Mouse (Mus musculus): ENCODE measurements around the gene Vmn1r28.

The Vmn1r28 gene

GRCm38 (mm10) chr6:58261737-58262136 is at the start of gene Vmn1r28:
Gene Vmn1r28, plus strand, starts transcription at chr6:58262037.
- no peak for DNase-seq (ENCODE audit: low read depth, low spot score)

GRCm38 (mm10) chr6:58216119-58216518 is 45.7 kb upstream of the Vmn1r28 start:
- DNase-seq (ENCODE audit: low read depth, low spot score): no peak

GRCm38 (mm10) chr6:58218721-58219120 is 43.1 kb upstream of the Vmn1r28 start, which contains the start of gene Vmn1r27:
Gene Vmn1r27, minus strand, starts transcription at chr6:58218821.
- DNase-seq (ENCODE audit: low read depth, low spot score): no peak

GRCm38 (mm10) chr6:58279661-58280060 is 17.8 kb downstream of the Vmn1r28 start:
- DNase-seq (ENCODE audit: low read depth, low spot score): peak; percentile 25

GRCm38 (mm10) chr6:58292201-58292600 is 30.4 kb downstream of the Vmn1r28 start:
- DNase-seq (ENCODE audit: low read depth, low spot score): peak; percentile 85

- peak; percentile 60 for DNase-seq (ENCODE audit: low read depth, low spot score)
These were observed 36.7 kb downstream of the Vmn1r28 start for GRCm38 (mm10) chr6:58298511-58298910.

- DNase-seq (ENCODE audit: low read depth, low spot score): no peak
These were observed 39.4 kb downstream of the Vmn1r28 start, which contains the start of gene Vmn1r29 for GRCm38 (mm10) chr6:58301249-58301648. Gene Vmn1r29, plus strand, starts transcription at chr6:58301549.

Measured in R1 (cell line).